Mouse (Mus musculus): ENCODE data around the gene S100a3. TPM values are rescaled to one million over a fixed set of nuclear protein-coding genes. Genes with fewer than 3 reads are reported as not detected.

S100a3 gene
- total RNA-seq, 1 experiment: 1.6 TPM

GRCm38 (mm10) chr3:90623435-90624071 is 63.2 kb downstream of the S100a3 start:
- no peaks in the 10 kb centered on the region for H3K9me3 ChIP-seq (ENCODE audit: control insufficient read depth, insufficient read depth, low read depth, low read length)
- H3K4me3 ChIP-seq (ENCODE audit: insufficient read depth in 1 of 2, low read depth in 1 of 2, low read length in 2 of 2, poor library complexity in 1 of 2, severe bottlenecking in 1 of 2): no peak overlapping the region
- in situ Hi-C loops (cut with MboI; ENCODE audit: low sequenced_read_pairs in 2 of 2, unreplicated experiment in 2 of 2): no loop called here
- H3K36me3 ChIP-seq (ENCODE audit: control insufficient read depth, insufficient read depth, low read length, poor library complexity, severe bottlenecking): no peaks in the 10 kb centered on the region
- no peak for DNase-seq (ENCODE audit: low read depth, low spot score)
- no peak overlapping the region for H3K27ac ChIP-seq (ENCODE audit: insufficient read depth, low read depth, low read length, poor library complexity, severe bottlenecking)
- H3K9ac ChIP-seq (ENCODE audit: insufficient read depth, low read depth, low read length, poor library complexity, severe bottlenecking): no peak overlapping the region
- TF ChIP-seq HCFC1 (IDR thresholded peaks at IDR 0.05; ENCODE audit: borderline replicate concordance, insufficient read depth, low read length): no peak
- H3K4me1 ChIP-seq (ENCODE audit: control insufficient read depth in 2 of 2, insufficient read depth in 2 of 2, low read length in 2 of 2, poor library complexity in 1 of 2): no peaks in the 10 kb centered on the region

- in situ Hi-C loops (cut with MboI; ENCODE audit: low sequenced_read_pairs in 2 of 2, unreplicated experiment in 2 of 2): no loop called here
- Histone ChIP-seq H3K36me3 (ENCODE audit: control insufficient read depth, insufficient read depth, low read length, poor library complexity, severe bottlenecking) (no peaks in the 10 kb centered on the region), H3K27ac (ENCODE audit: insufficient read depth, low read depth, low read length, poor library complexity, severe bottlenecking) (no peak overlapping the region), H3K4me3 (ENCODE audit: insufficient read depth in 1 of 2, low read depth in 1 of 2, low read length in 2 of 2, poor library complexity in 1 of 2, severe bottlenecking in 1 of 2) (no peak overlapping the region), H3K9me3 (ENCODE audit: control insufficient read depth, insufficient read depth, low read depth, low read length) (no peaks in the 10 kb centered on the region), H3K4me1 (ENCODE audit: control insufficient read depth in 2 of 2, insufficient read depth in 2 of 2, low read length in 2 of 2, poor library complexity in 1 of 2) (no peaks in the 10 kb centered on the region), H3K9ac (ENCODE audit: insufficient read depth, low read depth, low read length, poor library complexity, severe bottlenecking) (no peak overlapping the region)
- no peak for DNase-seq (ENCODE audit: low read depth, low spot score)
- TF ChIP-seq HCFC1 (IDR thresholded peaks at IDR 0.05; ENCODE audit: borderline replicate concordance, insufficient read depth, low read length): no peak
- TF ChIP-seq ZNF384 (IDR thresholded peaks at IDR 0.05; ENCODE audit: low read depth, low read length): no peak
- no peak for TF ChIP-seq MAFK (IDR thresholded peaks at IDR 0.05; ENCODE audit: insufficient read depth, low read depth, low read length)
- no peak for TF ChIP-seq ZC3H11A (IDR thresholded peaks at IDR 0.05; ENCODE audit: borderline replicate concordance, low read depth, low read length)
These were observed 65.1 kb downstream of the S100a3 start for GRCm38 (mm10) chr3:90625496-90625895.

GRCm38 (mm10) chr3:90626266-90627021 is 66.1 kb downstream of the S100a3 start:
- no peaks in the 10 kb centered on the region for H3K36me3 ChIP-seq (ENCODE audit: control insufficient read depth, insufficient read depth, low read length, poor library complexity, severe bottlenecking)
- DNase-seq (ENCODE audit: low read depth, low spot score): no peak
- in situ Hi-C loops (cut with MboI; ENCODE audit: low sequenced_read_pairs in 2 of 2, unreplicated experiment in 2 of 2): no loop called here
- H3K9me3 ChIP-seq (ENCODE audit: control insufficient read depth, insufficient read depth, low read depth, low read length): no peaks in the 10 kb centered on the region
- TF ChIP-seq ZC3H11A (IDR thresholded peaks at IDR 0.05; ENCODE audit: borderline replicate concordance, low read depth, low read length): no peak
- no peak for TF ChIP-seq ZNF384 (IDR thresholded peaks at IDR 0.05; ENCODE audit: low read depth, low read length)
- TF ChIP-seq CHD2 (IDR thresholded peaks at IDR 0.05; ENCODE audit: low read depth, low read length): no peak
- no peak for TF ChIP-seq MAFK (IDR thresholded peaks at IDR 0.05; ENCODE audit: insufficient read depth, low read depth, low read length)
- TF ChIP-seq HCFC1 (IDR thresholded peaks at IDR 0.05; ENCODE audit: borderline replicate concordance, insufficient read depth, low read length): no peak
- H3K4me3 ChIP-seq (ENCODE audit: insufficient read depth in 1 of 2, low read depth in 1 of 2, low read length in 2 of 2, poor library complexity in 1 of 2, severe bottlenecking in 1 of 2): no peak overlapping the region
- no peak overlapping the region for H3K9ac ChIP-seq (ENCODE audit: insufficient read depth, low read depth, low read length, poor library complexity, severe bottlenecking)
- H3K27ac ChIP-seq (ENCODE audit: insufficient read depth, low read depth, low read length, poor library complexity, severe bottlenecking): no peak overlapping the region
- H3K4me1 ChIP-seq (ENCODE audit: control insufficient read depth in 2 of 2, insufficient read depth in 2 of 2, low read length in 2 of 2, poor library complexity in 1 of 2): no peaks in the 10 kb centered on the region

GRCm38 (mm10) chr3:90627366-90627765 is 67.0 kb downstream of the S100a3 start:
- Histone ChIP-seq H3K4me1 (ENCODE audit: control insufficient read depth in 2 of 2, insufficient read depth in 2 of 2, low read length in 2 of 2, poor library complexity in 1 of 2) (no peaks in the 10 kb centered on the region), H3K36me3 (ENCODE audit: control insufficient read depth, insufficient read depth, low read length, poor library complexity, severe bottlenecking) (no peaks in the 10 kb centered on the region), H3K9me3 (ENCODE audit: control insufficient read depth, insufficient read depth, low read depth, low read length) (no peaks in the 10 kb centered on the region), H3K9ac (ENCODE audit: insufficient read depth, low read depth, low read length, poor library complexity, severe bottlenecking) (no peak overlapping the region), H3K27ac (ENCODE audit: insufficient read depth, low read depth, low read length, poor library complexity, severe bottlenecking) (no peak overlapping the region), H3K4me3 (ENCODE audit: insufficient read depth in 1 of 2, low read depth in 1 of 2, low read length in 2 of 2, poor library complexity in 1 of 2, severe bottlenecking in 1 of 2) (no peak overlapping the region)
- DNase-seq (ENCODE audit: low read depth, low spot score): no peak
- TF ChIP-seq HCFC1 (IDR thresholded peaks at IDR 0.05; ENCODE audit: borderline replicate concordance, insufficient read depth, low read length) (no peak), MAFK (IDR thresholded peaks at IDR 0.05; ENCODE audit: insufficient read depth, low read depth, low read length) (no peak), ZNF384 (IDR thresholded peaks at IDR 0.05; ENCODE audit: low read depth, low read length) (no peak), ZC3H11A (IDR thresholded peaks at IDR 0.05; ENCODE audit: borderline replicate concordance, low read depth, low read length) (no peak), CHD2 (IDR thresholded peaks at IDR 0.05; ENCODE audit: low read depth, low read length) (no peak)
- in situ Hi-C loops (cut with MboI; ENCODE audit: low sequenced_read_pairs in 2 of 2, unreplicated experiment in 2 of 2): no loop called here
